Mouse (Mus musculus) testis, adult 2 months (tissue): ENCODE results near the gene Cpd. TPM values are rescaled to one million over a fixed set of nuclear protein-coding genes. Genes with fewer than 3 reads are reported as not detected.

Experiments
- H3K27ac ChIP-seq: fragments of 200-500 bp; 2 replicates; pipeline ENCODE4 v1.5.1; 2012; ENCODE audit warnings: low read depth, low read length; ENCODE audit not compliant: control insufficient read depth, insufficient read depth
- H3K27me3 ChIP-seq: fragments of 200-500 bp; 2 replicates; pipeline ENCODE4 v1.6.1; 2012; ENCODE audit warnings: mild to moderate bottlenecking, low read length, moderate library complexity; ENCODE audit not compliant: control insufficient read depth, insufficient read depth
- H3K36me3 ChIP-seq: fragments of 200-500 bp; 2 replicates; pipeline ENCODE4 v1.6.1; 2012; ENCODE audit warnings: mild to moderate bottlenecking, low read length; ENCODE audit not compliant: control insufficient read depth, insufficient read depth
- H3K4me1 ChIP-seq: fragments of 200-500 bp; 2 replicates; pipeline ENCODE4 v1.6.1; 2012; ENCODE audit warnings: low read length; ENCODE audit not compliant: control insufficient read depth, insufficient read depth
- H3K4me3 ChIP-seq: fragments of 200-500 bp; 2 replicates; pipeline ENCODE4 v1.5.1; 2012; ENCODE audit warnings: low read depth, mild to moderate bottlenecking, low read length, moderate library complexity, mixed read lengths; ENCODE audit not compliant: control insufficient read depth
- CTCF ChIP-seq: fragments of 200-500 bp; IDR thresholded peaks from 2 replicates; pipeline ENCODE4 v1.5.1; 2012; ENCODE audit warnings: low read depth, mild to moderate bottlenecking, inconsistent platforms, low read length, moderate library complexity; ENCODE audit not compliant: control insufficient read depth, insufficient read depth, insufficient replicate concordance
- POLR2A ChIP-seq: fragments of 200-500 bp; IDR thresholded peaks from 2 replicates; pipeline ENCODE4 v1.6.1; 2012; ENCODE audit warnings: low read depth, mild to moderate bottlenecking, inconsistent platforms, low read length, moderate library complexity; ENCODE audit not compliant: control insufficient read depth
- polyA plus RNA-seq: library from polyadenylated mRNA; depleted of rRNA; stranded (reverse); fragments of >200 nt; gene quantifications from 2 replicates; pipeline ENCODE4 v1.2.3, GENCODE M21; 2012

Gene Cpd
- polyA plus RNA-seq, 1 experiment, result 10.4 TPM

GRCm38 (mm10) chr11:76889339-76890164 is 42.7 kb upstream of the Cpd start:
- no peak overlapping the region for H3K4me3 ChIP-seq
- no peaks in the 10 kb centered on the region for H3K36me3 ChIP-seq
- TF ChIP-seq POLR2A, result no peak
- TF ChIP-seq CTCF, result no peak
- H3K4me1 ChIP-seq, result no peaks in the 10 kb centered on the region; the same call in 1 of the 2 replicates
- H3K27me3 ChIP-seq, result no peaks in the 10 kb centered on the region
- H3K27ac ChIP-seq, result peak overlapping the region; percentile 82

- Histone ChIP-seq H3K27ac (no peak overlapping the region), H3K4me1 (no peaks in the 10 kb centered on the region)
These were observed 37.6 kb upstream of the Cpd start for GRCm38 (mm10) chr11:76884451-76884850.

GRCm38 (mm10) chr11:76879816-76880215 is 33.0 kb upstream of the Cpd start:
- Histone ChIP-seq H3K27ac (no peak overlapping the region), H3K4me3 (no peak overlapping the region), H3K27me3 (no peaks in the 10 kb centered on the region), H3K4me1 (no peaks in the 10 kb centered on the region), H3K36me3 (no peaks in the 10 kb centered on the region)
- no peak for TF ChIP-seq CTCF
- no peak for TF ChIP-seq POLR2A

More at GRCm38 (mm10) chr11:76884451-76884850, 37.6 kb upstream of the Cpd start:
- Histone ChIP-seq H3K4me3 (no peak overlapping the region), H3K27me3 (no peaks in the 10 kb centered on the region), H3K36me3 (no peaks in the 10 kb centered on the region)
- no peak for TF ChIP-seq POLR2A
- TF ChIP-seq CTCF, result no peak

GRCm38 (mm10) chr11:76874766-76875165 is 27.9 kb upstream of the Cpd start:
- TF ChIP-seq CTCF, result no peak
- no peak for TF ChIP-seq POLR2A
- no peaks in the 10 kb centered on the region for H3K27me3 ChIP-seq
- H3K4me1 ChIP-seq, result no peaks in the 10 kb centered on the region
- no peaks in the 10 kb centered on the region for H3K36me3 ChIP-seq
- H3K27ac ChIP-seq, result no peak overlapping the region
- H3K4me3 ChIP-seq, result no peak overlapping the region

GRCm38 (mm10) chr11:76873865-76874264 is 27.0 kb upstream of the Cpd start:
- H3K27ac ChIP-seq, result no peak overlapping the region
- TF ChIP-seq POLR2A (no peak), CTCF (no peak)
- no peaks in the 10 kb centered on the region for H3K27me3 ChIP-seq
- no peaks in the 10 kb centered on the region for H3K4me1 ChIP-seq
- no peaks in the 10 kb centered on the region for H3K36me3 ChIP-seq
- no peak overlapping the region for H3K4me3 ChIP-seq

GRCm38 (mm10) chr11:76872556-76873234 is 25.9 kb upstream of the Cpd start:
- no peak overlapping the region for H3K27ac ChIP-seq
- H3K4me3 ChIP-seq, result no peak overlapping the region
- no peak for TF ChIP-seq POLR2A
- no peak for TF ChIP-seq CTCF
- no peaks in the 10 kb centered on the region for H3K36me3 ChIP-seq
- H3K27me3 ChIP-seq, result no peaks in the 10 kb centered on the region
- H3K4me1 ChIP-seq, result no peaks in the 10 kb centered on the region

- Histone ChIP-seq H3K4me3 (no peak overlapping the region), H3K4me1 (no peaks in the 10 kb centered on the region; the same call in 1 of the 2 replicates), H3K36me3 (no peaks in the 10 kb centered on the region), H3K27me3 (no peaks in the 10 kb centered on the region), H3K27ac (no peak overlapping the region)
- no peak for TF ChIP-seq POLR2A
- no peak for TF ChIP-seq CTCF
These were observed 14.4 kb upstream of the Cpd start for GRCm38 (mm10) chr11:76861185-76861584.

GRCm38 (mm10) chr11:76859261-76859660 is 12.4 kb upstream of the Cpd start:
- Histone ChIP-seq H3K4me1 (no peaks in the 10 kb centered on the region; the same call in 1 of the 2 replicates), H3K27ac (no peak overlapping the region), H3K36me3 (no peaks in the 10 kb centered on the region), H3K4me3 (no peak overlapping the region), H3K27me3 (no peaks in the 10 kb centered on the region)
- TF ChIP-seq CTCF, result no peak
- no peak for TF ChIP-seq POLR2A
